Mouse (Mus musculus) limb, embryonic 11.5 days (tissue): ENCODE results near the gene Tdgf1. TPM values are rescaled to one million over a fixed set of nuclear protein-coding genes. Genes with fewer than 3 reads are reported as not detected.

ENCODE experiments used
- microRNA-seq: library from miRNA; unstranded; fragments of <30 nt; microRNA quantifications from one replicate; pipeline ENCODE4, GENCODE M21; 2016
- polyA plus RNA-seq: library from polyadenylated mRNA; unstranded; fragments of >200 nt; fragmentation: Nextera tagmentation; extraction: Ambion mirVana; gene quantifications from 2 replicates; pipeline ENCODE4 v1.2.1, GENCODE M21; 2014

Gene Tdgf1
- polyA plus RNA-seq, 1 experiment from 2014 or later, result not detected

Small RNAs within 50 kb of the gene (microRNA-seq; reads per million reads assigned to microRNA genes)
- not detected for gene Gm24269

Other genes starting within 250 kb of the Tdgf1 start
- 0.26 and 1.8 TPM in 2 replicates for gene Myl3, start 204.3 kb downstream of the Tdgf1 start, polyA plus RNA-seq
- 30.1 and 37.3 TPM in 2 replicates for gene Pth1r, start 199.0 kb downstream of the Tdgf1 start, polyA plus RNA-seq
- not detected in 2 replicates for gene Prss42, start 148.0 kb downstream of the Tdgf1 start, polyA plus RNA-seq
- gene Prss44, start 132.2 kb downstream of the Tdgf1 start, polyA plus RNA-seq, result not detected in 2 replicates
- gene Prss43, start 119.5 kb downstream of the Tdgf1 start, polyA plus RNA-seq, result not detected in 2 replicates
- gene Prss45, start 111.6 kb downstream of the Tdgf1 start, polyA plus RNA-seq, result not detected in 2 replicates
- not detected in 2 replicates for gene Prss46, start 101.7 kb downstream of the Tdgf1 start, polyA plus RNA-seq
- 0.51 and 0.69 TPM in 2 replicates for gene Prss50, start 88.2 kb downstream of the Tdgf1 start, polyA plus RNA-seq
- gene Als2cl, start 66.3 kb downstream of the Tdgf1 start, polyA plus RNA-seq, result 1.4 and 1.5 TPM in 2 replicates
- 0.23 and 0.52 TPM in 2 replicates for gene Tmie, start 66.0 kb downstream of the Tdgf1 start, polyA plus RNA-seq
- gene Fam240a, start 29.3 kb downstream of the Tdgf1 start, polyA plus RNA-seq, result not detected in 2 replicates
- gene Lrrc2, start 5.4 kb upstream of the Tdgf1 start, polyA plus RNA-seq, result 0.23 and 0.33 TPM in 2 replicates
- not detected in 2 replicates for gene Rtp3, start 44.4 kb upstream of the Tdgf1 start, polyA plus RNA-seq
- 0.14 and 0.16 TPM in 2 replicates for gene Ltf, start 73.1 kb upstream of the Tdgf1 start, polyA plus RNA-seq
- gene Ccrl2, start 111.4 kb upstream of the Tdgf1 start, polyA plus RNA-seq, result 0.55 and 0.58 TPM in 2 replicates
- gene Lrrfip2, start 171.4 kb upstream of the Tdgf1 start, polyA plus RNA-seq, result 43.9 and 45.5 TPM in 2 replicates